Mouse (Mus musculus) heart, embryonic 14.5 days (tissue): ENCODE results near the gene Klc2. TPM values are rescaled to one million over a fixed set of nuclear protein-coding genes. Genes with fewer than 3 reads are reported as not detected.
"Not testable (repeated sequence)": the region's sequence is repeated elsewhere in the genome, so short reads cannot be mapped to it uniquely, and the experiment has no call there.

Experiments used
- ATAC-seq: fragments of 200-750 bp; cut with Nextera tagmentation; 2 replicates; pipeline ENCODE4 v1.8.0; 2017; ENCODE audit warnings: low read depth, moderate TSS enrichment; ENCODE audit not compliant: insufficient number of reproducible peaks, insufficient read depth, low FRiP score
- H3K27ac ChIP-seq, 2 experiments: fragments of 200-500 bp in 1 of 2; fragments of 300-500 bp in 1 of 2; sonication (generic) in 1 of 2; replicated peaks in 1 of 2; 2 replicates each; pipeline ENCODE4 v1.5.1; 2012 to 2014; ENCODE audit warnings: low read depth in 2 of 2, low read length in 2 of 2, control low read depth in 1 of 2, mild to moderate bottlenecking in 1 of 2, mixed read lengths in 1 of 2; ENCODE audit not compliant: control insufficient read depth in 1 of 2, insufficient read depth in 1 of 2
- H3K27me3 ChIP-seq: fragments of 300-500 bp; sonication (generic); 2 replicates; pipeline ENCODE4 v1.6.1; 2014; ENCODE audit warnings: mild to moderate bottlenecking, low read length, control low read depth; ENCODE audit not compliant: control insufficient read depth, insufficient read depth
- H3K36me3 ChIP-seq: fragments of 300-500 bp; sonication (generic); 2 replicates; pipeline ENCODE4 v1.6.1; 2014; ENCODE audit warnings: mild to moderate bottlenecking, control low read depth, low read length, mixed read lengths; ENCODE audit not compliant: control insufficient read depth, insufficient read depth
- H3K4me1 ChIP-seq, 2 experiments: fragments of 200-500 bp in 1 of 2; fragments of 300-500 bp in 1 of 2; sonication (generic) in 1 of 2; 2 replicates each; pipeline ENCODE4 v1.6.1; 2012 to 2014; ENCODE audit warnings: low read length in 2 of 2, control low read depth in 1 of 2, mixed read lengths in 1 of 2; ENCODE audit not compliant: control insufficient read depth in 2 of 2, insufficient read depth in 2 of 2
- H3K4me2 ChIP-seq: fragments of 300-500 bp; sonication (generic); 2 replicates; pipeline ENCODE4 v1.6.1; 2014; ENCODE audit warnings: mild to moderate bottlenecking, low read length
- H3K4me3 ChIP-seq, 2 experiments: fragments of 200-500 bp in 1 of 2; fragments of 300-500 bp in 1 of 2; sonication (generic) in 1 of 2; 2 replicates each; pipeline ENCODE4 v1.5.1; 2012 to 2014; ENCODE audit warnings: low read length in 2 of 2, mild to moderate bottlenecking in 2 of 2, control low read depth in 1 of 2, low read depth in 1 of 2, moderate library complexity in 1 of 2; ENCODE audit not compliant: control insufficient read depth in 1 of 2, insufficient read depth in 1 of 2
- H3K9ac ChIP-seq: fragments of 300-500 bp; sonication (generic); 2 replicates; pipeline ENCODE4 v1.6.1; 2014; ENCODE audit warnings: mild to moderate bottlenecking, low read length
- H3K9me3 ChIP-seq: fragments of 300-500 bp; sonication (generic); 2 replicates; pipeline ENCODE4 v1.6.1; 2016; ENCODE audit warnings: low read length, control low read depth; ENCODE audit not compliant: control insufficient read depth
- WGBS: fragments of 180-500 bp; shearing (Covaris S2); extraction: QIAGEN DNeasy Blood & Tissue Kit; methylation state at CpG from one replicate; pipeline ENCODE4 v1.1.7; 2014; 5-methylcytosine and 5-hydroxymethylcytosine counted together
- polyA plus RNA-seq: library from polyadenylated mRNA; unstranded; fragments of >200 nt; fragmentation: Nextera tagmentation; extraction: Ambion mirVana; gene quantifications from 2 replicates; pipeline ENCODE4 v1.2.1, GENCODE M21; 2014

Gene Klc2
- polyA plus RNA-seq, 1 experiment from 2014 or later: 20.7 TPM

DNA sequence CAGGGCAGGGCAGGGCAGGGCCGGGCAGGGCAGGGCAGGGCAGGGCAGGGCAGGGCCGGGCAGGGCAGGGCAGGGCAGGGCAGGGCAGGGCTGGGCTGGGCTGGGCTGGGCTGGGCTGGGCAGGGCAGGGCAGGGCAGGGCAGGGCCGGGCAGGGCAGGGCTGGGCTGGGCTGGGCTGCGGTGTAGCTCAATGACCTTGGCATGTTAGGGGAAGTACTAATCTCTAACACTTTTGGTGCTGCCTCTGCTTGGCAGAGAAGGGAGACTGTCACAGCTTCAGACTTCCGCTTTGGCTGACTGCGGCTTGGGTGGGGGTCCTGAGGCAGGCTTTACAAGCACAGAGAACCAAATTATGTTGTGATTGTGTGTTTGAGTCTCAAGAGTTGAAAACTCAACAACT, 30.7 kb upstream of the Klc2 start:
- H3K9me3 ChIP-seq, H3K4me3 ChIP-seq, H3K4me2 ChIP-seq, H3K27me3 ChIP-seq, ATAC-seq, H3K4me1 ChIP-seq, H3K9ac ChIP-seq, H3K27ac ChIP-seq: not testable (repeated sequence)
- WGBS: 74% methylated on average over 6 of the region's 6 CpGs
- peaks cover 56% of the 10 kb centered on the region for H3K36me3 ChIP-seq

DNA sequence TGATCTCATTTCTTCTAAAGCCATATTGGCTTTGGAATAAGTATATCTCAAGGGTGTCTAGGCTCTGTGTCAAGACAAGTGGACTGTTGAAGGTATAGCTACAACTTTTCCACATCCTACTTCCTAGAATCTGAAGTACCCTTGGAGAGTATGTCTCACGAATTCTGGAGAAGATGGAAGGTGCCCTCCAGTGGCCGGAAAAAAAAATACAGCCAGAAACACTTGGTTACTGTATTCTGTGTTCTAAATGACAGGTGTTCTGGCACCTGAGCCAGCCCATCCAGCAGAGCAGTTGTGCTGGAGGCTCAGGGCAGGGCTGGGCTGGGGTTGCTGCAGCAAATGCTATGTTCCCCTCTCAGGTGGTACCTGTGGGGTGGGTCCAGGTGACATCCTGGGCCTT, 21.3 kb upstream of the Klc2 start:
- H3K9me3 ChIP-seq: no peaks in the 10 kb centered on the region
- no peaks in the 10 kb centered on the region for H3K4me1 ChIP-seq
- no peak overlapping the region for H3K27ac ChIP-seq
- H3K27me3 ChIP-seq: no peaks in the 10 kb centered on the region
- peaks cover 68% of the 10 kb centered on the region for H3K36me3 ChIP-seq
- no peak overlapping the region for H3K9ac ChIP-seq
- no peak overlapping the region for H3K4me3 ChIP-seq
- no peak for ATAC-seq
- H3K4me2 ChIP-seq: no peak overlapping the region
- WGBS: 6% methylated on average over 2 of the region's 2 CpGs

DNA sequence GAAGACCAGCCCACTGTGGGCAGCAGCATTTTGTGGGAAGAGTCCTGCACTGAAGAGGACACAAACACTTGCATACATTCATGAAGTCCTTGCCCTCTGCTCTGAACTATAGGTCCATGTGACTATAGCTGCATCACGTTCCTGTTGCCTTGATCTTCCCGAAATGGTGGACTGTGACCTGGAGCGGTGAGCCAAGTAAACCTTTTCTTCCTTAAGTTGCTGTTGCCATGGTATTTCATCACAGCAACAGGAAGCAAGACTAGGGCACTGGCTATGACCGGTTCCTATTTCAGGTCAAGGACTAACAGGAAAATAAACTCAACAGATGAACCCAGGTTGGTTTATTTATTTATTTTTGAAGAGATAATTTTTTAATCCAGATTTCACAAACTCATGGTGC, 12.9 kb upstream of the Klc2 start:
- ATAC-seq: no peak
- H3K27ac ChIP-seq: no peak overlapping the region
- no peaks in the 10 kb centered on the region for H3K4me1 ChIP-seq
- H3K36me3 ChIP-seq: peaks cover 33% of the 10 kb centered on the region
- H3K27me3 ChIP-seq: no peaks in the 10 kb centered on the region; the same call in 1 of the 2 replicates
- 66% methylated on average over 4 of the region's 4 CpGs for WGBS
- H3K4me3 ChIP-seq: no peak overlapping the region
- H3K9ac ChIP-seq: no peak overlapping the region
- no peaks in the 10 kb centered on the region for H3K9me3 ChIP-seq
- no peak overlapping the region for H3K4me2 ChIP-seq

DNA sequence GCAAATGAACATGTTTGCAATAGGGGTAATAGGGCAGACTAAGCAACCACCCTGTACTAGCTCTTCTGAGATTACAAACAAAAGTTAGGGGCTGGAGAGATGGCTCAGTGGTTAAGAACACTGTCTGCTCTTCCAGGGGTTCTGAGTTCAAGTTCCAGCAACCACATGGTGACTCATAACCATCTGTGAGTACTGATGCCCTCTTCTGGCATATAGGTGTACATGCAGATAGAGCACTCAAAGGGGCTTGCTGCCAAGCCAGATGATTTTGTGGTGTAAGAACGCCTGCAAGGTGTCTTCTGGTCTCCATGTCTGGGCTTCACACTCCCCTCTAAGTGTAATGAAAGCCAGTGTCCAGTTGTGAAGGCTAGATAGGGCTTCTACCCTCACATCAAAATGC, 11.4 kb upstream of the Klc2 start:
- Histone ChIP-seq H3K4me3 (no peak overlapping the region), H3K4me1 (no peaks in the 10 kb centered on the region), H3K36me3 (peaks cover 19% of the 10 kb centered on the region), H3K27me3 (no peaks in the 10 kb centered on the region; the same call in 1 of the 2 replicates), H3K9me3 (no peaks in the 10 kb centered on the region), H3K27ac (no peak overlapping the region), H3K9ac (no peak overlapping the region), H3K4me2 (no peak overlapping the region)
- no peak for ATAC-seq
- 46% methylated on average over 1 of the region's 1 CpGs for WGBS

- Histone ChIP-seq H3K4me3 (no peak overlapping the region), H3K4me2 (no peak overlapping the region), H3K9ac (no peak overlapping the region), H3K4me1 (0 out of 4 replicates have a peak, but pooled peaks cover 0 to 4% of the 10 kb centered on the region in 2 experiments), H3K27ac (no peak overlapping the region), H3K36me3 (no peaks in the 10 kb centered on the region), H3K27me3 (no peaks in the 10 kb centered on the region; the same call in 1 of the 2 replicates), H3K9me3 (no peaks in the 10 kb centered on the region)
- 71% methylated on average over 7 of the region's 7 CpGs for WGBS
- ATAC-seq: no peak
These were observed 5.8 kb upstream of the Klc2 start for GRCm38 (mm10) chr19:5124055-5124614.

- H3K27ac ChIP-seq: no peak overlapping the region
- no peaks in the 10 kb centered on the region for H3K36me3 ChIP-seq
- no peak overlapping the region for H3K9ac ChIP-seq
- H3K9me3 ChIP-seq: no peaks in the 10 kb centered on the region
- ATAC-seq: no peak
- 73% methylated on average over 3 of the region's 3 CpGs for WGBS
- H3K27me3 ChIP-seq: no peaks in the 10 kb centered on the region; the same call in 1 of the 2 replicates
- H3K4me2 ChIP-seq: no peak overlapping the region
- H3K4me1 ChIP-seq: peaks cover 3 to 10% of the 10 kb centered on the region in 2 experiments; a peak in 3 of 4 replicates
- no peak overlapping the region for H3K4me3 ChIP-seq
These were observed 4.9 kb upstream of the Klc2 start for GRCm38 (mm10) chr19:5123241-5123640.

- 31% methylated on average over 10 of the region's 10 CpGs for WGBS
- Histone ChIP-seq H3K9me3 (no peaks in the 10 kb centered on the region), H3K27me3 (no peaks in the 10 kb centered on the region; the same call in 1 of the 2 replicates), H3K4me2 (no peak overlapping the region), H3K4me1 (peaks cover 3 to 10% of the 10 kb centered on the region in 2 experiments; a peak in 3 of 4 replicates), H3K27ac (no peak overlapping the region; a peak in 1 of 4 replicates), H3K9ac (no peak overlapping the region), H3K4me3 (no peak overlapping the region), H3K36me3 (no peaks in the 10 kb centered on the region)
- ATAC-seq: no peak
These were observed 4.1 kb upstream of the Klc2 start for GRCm38 (mm10) chr19:5122492-5122891.
